Mouse (Mus musculus) neural tube, embryonic 10.5 days (tissue): Measurements from ENCODE around the gene Krtap16-1.

ENCODE experiments used
- DNase-seq: peaks from one replicate; pipeline ENCODE4 v3.0.0-alpha.2; 2017; ENCODE audit warnings: low spot score; ENCODE audit errors: extremely low spot score

The Krtap16-1 gene

GRCm38 (mm10) chr11:99964213-99964612 is 22.2 kb downstream of the Krtap16-1 start:
- no peak for DNase-seq

- no peak for DNase-seq
Observed at GRCm38 (mm10) chr11:99948175-99948574, 38.2 kb downstream of the Krtap16-1 start, which contains the start of gene Krtap9-5. Gene Krtap9-5, plus strand, starts transcription at chr11:99948475.

- no peak for DNase-seq
Observed at GRCm38 (mm10) chr11:99937751-99938264, 48.6 kb downstream of the Krtap16-1 start.

GRCm38 (mm10) chr11:99935991-99936390 is 50.4 kb downstream of the Krtap16-1 start, which contains the start of gene Krtap31-2:
Gene Krtap31-2, plus strand, starts transcription at chr11:99936291.
- no peak for DNase-seq
